Mouse (Mus musculus) Patski (cell line): ENCODE results near the gene Ubtd1. TPM values are rescaled to one million over a fixed set of nuclear protein-coding genes. Genes with fewer than 3 reads are reported as not detected.

Experiments used
- ATAC-seq: fragments of 100-300 bp; one replicate; pipeline ENCODE4 v1.8.0; 2021
- CTCF ChIA-PET: fragments of 350-600 bp; sonication (Branson Sonifier 250); formaldehyde crosslinking; loops from one replicate; lab custom pipeline; 2022; ENCODE audit warnings: inconsistent platforms; lab: Charles Lee
- POLR2A ChIA-PET: fragments of 350-600 bp; sonication (Branson Sonifier 250); formaldehyde crosslinking; loops from one replicate; lab custom pipeline; 2022; ENCODE audit warnings: antibody characterized with exemption, inconsistent platforms; lab: Charles Lee
- DNase-seq: peaks from one replicate; pipeline ENCODE4 v3.0.0-alpha.2; 2011; ENCODE audit warnings: low read depth, low spot score
- H3K27me3 ChIP-seq: fragments of 371-371 bp; one replicate; pipeline ENCODE4 v1.5.1; 2021
- CTCF ChIP-seq: fragments of 100-300 bp; IDR thresholded peaks from one replicate; pipeline ENCODE4 v1.5.1; 2021
- in situ Hi-C: fragments of 300-500 bp; cut with MboI; formaldehyde crosslinking; loops from 3 replicates; pipeline ENCODE4 v1.11.1; 2018; ENCODE audit warnings: low pct_unique_long_range_greater_than_20kb, mixed read lengths
- polyA plus RNA-seq: library from polyadenylated mRNA; unstranded; gene quantifications from one replicate; pipeline ENCODE4 v1.2.3, GENCODE M21; 2021

The Ubtd1 gene
- polyA plus RNA-seq, 1 experiment from 2014 or later: 45.0 TPM

GRCm38 (mm10) chr19:42050251-42050650, 68.7 kb downstream of the Ubtd1 start:
- ChIA-PET CTCF (interaction anchor here (1.0 to 4.1 kb wide), 3 partner anchors 15 to 23 kb away, joined by 3 to 19 read pairs (median 11); partner anchors contain the start of gene Ankrd2), POLR2A (no interaction called here)
- no peak for ATAC-seq
- no peaks in the 10 kb centered on the region for H3K27me3 ChIP-seq
- in situ Hi-C loops: no loop called here
- DNase-seq: no peak
- no peak for TF ChIP-seq CTCF

- no peak for TF ChIP-seq CTCF
- in situ Hi-C loops: no loop called here
- DNase-seq: no peak
- ChIA-PET CTCF (interaction anchor here (1.0 to 4.1 kb wide), 6 partner anchors 9 to 149 kb away, joined by 3 to 19 read pairs (median 4); partner anchors contain the start of gene Ankrd2), POLR2A (interaction anchor here (1.0 kb wide), 1 partner anchor 9 kb away, joined by 4 read pairs; no protein-coding TSS in a partner anchor)
- H3K27me3 ChIP-seq: no peaks in the 10 kb centered on the region
- no peak for ATAC-seq
These were observed 69.8 kb downstream of the Ubtd1 start for GRCm38 (mm10) chr19:42051351-42051750.

DNA sequence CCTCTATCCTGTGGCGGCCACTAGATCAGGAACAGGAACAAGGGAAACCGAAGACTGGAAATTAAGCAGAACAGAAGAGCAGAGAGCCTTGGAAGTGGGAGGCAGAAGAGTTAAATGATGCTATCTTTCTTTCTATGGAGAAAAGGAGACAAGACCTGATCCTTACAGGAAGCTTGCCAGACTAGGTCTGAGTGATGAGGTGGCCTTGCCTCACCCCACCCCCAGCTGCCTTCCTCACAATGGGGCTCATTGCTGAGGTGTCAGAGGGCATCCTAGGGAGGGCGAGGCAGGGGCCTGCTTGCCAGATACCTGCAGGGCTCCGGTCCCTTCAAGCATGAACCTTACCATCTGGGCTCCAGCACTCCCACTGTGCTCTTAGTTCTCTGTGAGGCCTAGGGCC, 70.4 kb downstream of the Ubtd1 start, which contains the start of gene 4933411K16Rik:
4933411K16Rik (plus strand) TSS at position 301 of the 400 bp plus-strand sequence.
- in situ Hi-C loops: no loop called here
- TF ChIP-seq CTCF: no peak
- no peaks in the 10 kb centered on the region for H3K27me3 ChIP-seq
- POLR2A ChIA-PET: interaction anchor here (1.0 kb wide), 1 partner anchor 9 kb away, joined by 4 read pairs; no protein-coding TSS in a partner anchor
- CTCF ChIA-PET: interaction anchor here (1.0 to 4.1 kb wide), 7 partner anchors 9 to 149 kb away, joined by 3 to 19 read pairs (median 4); partner anchors contain the start of gene Ankrd2
- no peak for DNase-seq
- no peak for ATAC-seq

GRCm38 (mm10) chr19:42054255-42054654, 72.7 kb downstream of the Ubtd1 start:
- no peaks in the 10 kb centered on the region for H3K27me3 ChIP-seq
- ATAC-seq (peak; percentile 10), DNase-seq (no peak)
- POLR2A ChIA-PET: interaction anchor here (1.5 kb wide), 1 partner anchor 18 kb away, joined by 5 read pairs; no protein-coding TSS in a partner anchor
- in situ Hi-C loops: no loop called here
- CTCF ChIA-PET: interaction anchor here (5.5 kb wide), 1 partner anchor 8 kb away, joined by 35 read pairs; the partner anchor contains the start of gene Hoga1
- no peak for TF ChIP-seq CTCF

- TF ChIP-seq CTCF: no peak
- H3K27me3 ChIP-seq: no peaks in the 10 kb centered on the region
- CTCF ChIA-PET: interaction anchor here (0.8 to 5.5 kb wide), 5 partner anchors 8 to 20 kb away, joined by 3 to 47 read pairs (median 8); partner anchors contain the start of genes Ankrd2 and Hoga1
- in situ Hi-C loops: no loop called here
- DNase-seq (no peak), ATAC-seq (no peak)
- POLR2A ChIA-PET: interaction anchor here (1.1 to 1.5 kb wide), 2 partner anchors 11 to 13 kb away, joined by 3 to 4 read pairs; no protein-coding TSS in a partner anchor
These were observed 74.3 kb downstream of the Ubtd1 start for GRCm38 (mm10) chr19:42055881-42056280.

DNA sequence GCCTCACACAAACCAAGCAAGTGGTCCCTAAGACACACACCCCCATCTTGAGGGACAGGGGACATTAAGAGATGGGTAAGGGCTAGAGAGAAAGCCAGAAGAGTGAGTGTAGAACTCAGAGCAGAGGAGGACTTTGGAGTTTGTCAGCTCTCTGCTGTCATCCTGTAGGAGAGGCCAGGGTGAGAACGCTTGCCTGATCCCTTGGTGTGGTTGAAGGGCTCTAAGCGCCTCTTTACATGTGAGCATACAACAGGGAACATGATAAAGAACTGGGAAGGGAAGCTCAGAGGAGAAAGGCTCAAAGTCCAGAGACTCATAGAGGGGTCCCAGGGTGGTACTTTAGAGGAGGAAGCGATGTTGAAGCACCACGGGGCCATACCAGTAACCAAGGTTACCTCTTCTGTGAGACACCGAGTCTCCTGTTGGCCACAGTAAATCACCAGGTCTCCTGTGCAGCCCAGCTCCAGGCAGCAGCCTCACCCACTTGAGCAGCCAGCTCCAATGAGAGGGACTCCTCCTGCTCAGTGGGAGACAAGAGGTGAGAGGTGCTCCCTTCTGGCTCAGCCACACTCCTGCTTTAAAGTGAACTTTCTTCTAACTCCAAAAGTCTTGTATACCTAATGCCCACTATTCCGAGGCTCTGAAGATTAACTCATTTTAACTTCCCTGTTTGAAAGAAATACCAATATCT, 75.3 kb downstream of the Ubtd1 start:
- ChIA-PET CTCF (interaction anchor here (0.6 to 5.5 kb wide), 4 partner anchors 11 to 95 kb away, joined by 3 to 47 read pairs (median 24); partner anchors contain the start of genes Ankrd2 and Hoga1), POLR2A (interaction anchor here (1.5 kb wide), 1 partner anchor 12 kb away, joined by 4 read pairs; no protein-coding TSS in a partner anchor)
- DNase-seq (no peak), ATAC-seq (no peak)
- H3K27me3 ChIP-seq: no peaks in the 10 kb centered on the region
- TF ChIP-seq CTCF: no peak
- in situ Hi-C loops: no loop called here

DNA sequence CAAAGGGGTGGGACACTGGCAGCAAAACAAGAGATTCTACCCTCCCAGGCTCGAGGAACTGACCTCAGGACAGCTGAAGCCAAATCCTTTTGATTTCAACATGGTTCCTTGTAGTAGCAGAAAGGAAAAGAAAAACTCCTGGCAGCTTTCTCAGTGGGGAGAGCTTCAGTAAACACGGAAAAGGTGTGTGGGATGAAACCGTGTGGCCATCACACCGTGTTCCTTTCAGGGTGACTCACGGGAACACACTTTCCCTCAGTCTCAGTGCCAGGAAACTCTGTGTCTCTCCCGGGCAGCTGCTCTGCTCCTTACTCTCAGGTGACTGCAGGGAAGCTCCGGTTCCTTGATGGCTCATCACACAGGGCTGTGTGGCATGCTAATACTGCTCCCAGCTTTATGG, 76.9 kb downstream of the Ubtd1 start:
- ChIA-PET POLR2A (no interaction called here), CTCF (interaction anchor here (1.2 to 5.5 kb wide), 4 partner anchors 13 to 32 kb away, joined by 3 to 47 read pairs (median 24); partner anchors contain the start of genes Ankrd2 and Hoga1)
- no peak for TF ChIP-seq CTCF
- in situ Hi-C loops: no loop called here
- H3K27me3 ChIP-seq: no peaks in the 10 kb centered on the region
- DNase-seq: no peak
- peak; percentile 40 for ATAC-seq

GRCm38 (mm10) chr19:42061443-42061842, 79.9 kb downstream of the Ubtd1 start:
- ChIA-PET CTCF (interaction anchor here (0.9 to 2.5 kb wide), 5 partner anchors 7 to 16 kb away, joined by 3 to 7 read pairs (median 3); partner anchors contain the start of gene Hoga1), POLR2A (interaction anchor here (0.7 kb wide), 1 partner anchor 19 kb away, joined by 3 read pairs; no protein-coding TSS in a partner anchor)
- no peak for DNase-seq
- no peak for TF ChIP-seq CTCF
- in situ Hi-C loops: no loop called here
- no peaks in the 10 kb centered on the region for H3K27me3 ChIP-seq
- no peak for ATAC-seq

DNA sequence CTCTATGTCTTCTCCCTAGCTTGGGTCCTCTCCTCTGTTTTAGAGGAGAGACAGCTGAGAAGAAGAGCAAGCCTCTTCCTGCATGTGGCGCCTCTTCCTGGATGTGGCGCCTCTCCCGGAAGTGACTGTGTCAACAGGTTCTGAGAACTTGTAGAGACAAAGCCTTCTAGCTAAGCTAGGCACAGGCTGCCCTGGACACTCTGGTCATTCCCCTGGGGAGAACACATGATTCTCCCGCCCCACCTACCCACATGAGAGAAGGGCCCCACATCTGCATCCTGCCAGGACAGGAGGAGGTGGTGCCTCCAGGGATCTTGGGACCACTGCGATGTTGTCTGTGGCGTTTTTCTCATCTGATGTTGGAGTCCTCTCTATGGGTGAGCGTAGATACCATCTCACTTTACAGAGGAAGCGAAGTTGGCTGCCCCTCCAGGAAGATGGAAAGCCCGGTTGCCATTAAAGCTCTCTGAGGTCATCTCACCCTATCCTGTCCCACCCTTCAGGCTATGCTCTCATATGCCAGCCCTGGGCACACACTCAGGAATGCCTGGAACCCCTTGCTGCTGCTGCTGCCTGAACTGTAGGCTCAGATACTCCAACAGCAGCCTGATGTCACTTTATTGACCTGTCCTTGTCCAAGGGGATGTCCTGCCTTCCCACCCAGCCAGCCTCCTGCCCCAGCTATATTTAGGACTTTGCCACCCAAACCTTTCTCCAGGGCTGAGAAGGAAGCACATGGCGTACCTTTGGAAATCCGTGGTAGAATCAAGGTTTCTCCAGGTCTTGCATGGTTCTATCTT, 87.1 kb downstream of the Ubtd1 start:
- no peaks in the 10 kb centered on the region for H3K27me3 ChIP-seq
- in situ Hi-C loops: no loop called here
- CTCF ChIA-PET: interaction anchor here (1.0 to 9.4 kb wide), 11 partner anchors 8 to 113 kb away, joined by 3 to 154 read pairs (median 4); partner anchors contain the start of genes 4933411K16Rik, Ankrd2 and Hoga1
- ATAC-seq (no peak), DNase-seq (no peak)
- no peak for TF ChIP-seq CTCF
- POLR2A ChIA-PET: interaction anchor here (1.1 to 1.6 kb wide), 3 partner anchors 13 to 30 kb away, joined by 3 to 4 read pairs (median 4); partner anchors contain the start of gene Pi4k2a
